Mouse (Mus musculus) forebrain, postnatal 0 days (tissue): ENCODE measurements around the gene Kdelr2. TPM values are rescaled to one million over a fixed set of nuclear protein-coding genes. Genes with fewer than 3 reads are reported as not detected.

ENCODE experiments used
- ATAC-seq: fragments of 200-750 bp; cut with Nextera tagmentation; 2 replicates; pipeline ENCODE4 v1.8.0; 2017; ENCODE audit warnings: mild to moderate bottlenecking, moderate library complexity
- DNase-seq: peaks from one replicate; pipeline ENCODE4 v3.0.0-alpha.2; 2015
- H3K27ac ChIP-seq: fragments of 300-500 bp; sonication (generic); 2 replicates; pipeline ENCODE4 v1.5.1; 2014; ENCODE audit warnings: low read depth, mild to moderate bottlenecking, antibody characterized with exemption, low read length, moderate library complexity, mixed read lengths
- H3K27me3 ChIP-seq: fragments of 300-500 bp; sonication (generic); 2 replicates; pipeline ENCODE4 v1.6.1; 2014; ENCODE audit warnings: mild to moderate bottlenecking, low read length, mixed read lengths; ENCODE audit not compliant: insufficient read depth
- H3K36me3 ChIP-seq: fragments of 300-500 bp; sonication (generic); 2 replicates; pipeline ENCODE4 v1.6.1; 2014; ENCODE audit warnings: mild to moderate bottlenecking, moderate library complexity; ENCODE audit not compliant: insufficient read depth
- H3K4me1 ChIP-seq: fragments of 300-500 bp; sonication (generic); 2 replicates; pipeline ENCODE4 v1.6.1; 2014; ENCODE audit warnings: antibody characterized with exemption; ENCODE audit not compliant: insufficient read depth
- H3K4me2 ChIP-seq: fragments of 300-500 bp; sonication (generic); 2 replicates; pipeline ENCODE4 v1.6.1; 2014; ENCODE audit warnings: low read depth, mild to moderate bottlenecking, moderate library complexity
- H3K4me3 ChIP-seq: fragments of 300-500 bp; sonication (generic); 2 replicates; pipeline ENCODE4 v1.5.1; 2014; ENCODE audit warnings: low read depth, low read length, mixed read lengths
- H3K9ac ChIP-seq: fragments of 300-500 bp; sonication (generic); 2 replicates; pipeline ENCODE4 v1.6.1; 2014; ENCODE audit warnings: mild to moderate bottlenecking
- H3K9me3 ChIP-seq: fragments of 300-500 bp; sonication (generic); 2 replicates; pipeline ENCODE4 v1.6.1; 2016; ENCODE audit warnings: low read length
- CTCF ChIP-seq: sonication (generic); IDR thresholded peaks from 2 replicates; pipeline ENCODE4 v1.5.1; 2016; ENCODE audit warnings: antibody characterized with exemption, control low read depth, low read depth
- WGBS: fragments of 180-500 bp; shearing (Covaris S2); extraction: QIAGEN DNeasy Blood & Tissue Kit; methylation state at CpG from one replicate; pipeline ENCODE4 v1.1.7; 2014; 5-methylcytosine and 5-hydroxymethylcytosine counted together
- polyA plus RNA-seq: library from polyadenylated mRNA; unstranded; fragments of >200 nt; fragmentation: Nextera tagmentation; extraction: Ambion mirVana; gene quantifications from 2 replicates; pipeline ENCODE4 v1.2.1, GENCODE M21; 2015
- total RNA-seq: library from RNA; depleted of rRNA; stranded (reverse); fragments of >200 nt; gene quantifications from 2 replicates; pipeline ENCODE4 v1.2.3, GENCODE M21; 2014; rRNA removed

Gene Kdelr2
- total and polyA plus RNA-seq, 2 experiments from 2014 or later = 80.5 to 125 TPM

- ATAC-seq (no peak), DNase-seq (peak; percentile 5)
- Histone ChIP-seq H3K36me3 (peaks cover 46% of the 10 kb centered on the region), H3K27me3 (no peaks in the 10 kb centered on the region), H3K27ac (no peak overlapping the region), H3K9me3 (no peaks in the 10 kb centered on the region), H3K4me2 (no peak overlapping the region), H3K4me3 (no peak overlapping the region), H3K4me1 (no peaks in the 10 kb centered on the region), H3K9ac (no peak overlapping the region)
- 69% methylated on average over 15 of the region's 15 CpGs for WGBS
- TF ChIP-seq CTCF = no peak
Measured at GRCm38 (mm10) chr5:143470421-143471164, 67.0 kb downstream of the Kdelr2 start.

- WGBS = 89% methylated on average over 3 of the region's 3 CpGs
- H3K4me3 ChIP-seq = no peak overlapping the region
- no peak for TF ChIP-seq CTCF
- no peaks in the 10 kb centered on the region for H3K4me1 ChIP-seq
- DNase-seq (no peak), ATAC-seq (no peak)
- H3K9ac ChIP-seq = no peak overlapping the region
- H3K27ac ChIP-seq = no peak overlapping the region
- no peaks in the 10 kb centered on the region for H3K9me3 ChIP-seq
- H3K4me2 ChIP-seq = no peak overlapping the region
- peaks cover 52% of the 10 kb centered on the region for H3K36me3 ChIP-seq
- no peaks in the 10 kb centered on the region for H3K27me3 ChIP-seq
Measured at GRCm38 (mm10) chr5:143471165-143471546, 67.5 kb downstream of the Kdelr2 start.

Other genes with a start within 250 kb of the Kdelr2 start
- gene Rbak, start 223.1 kb upstream of the Kdelr2 start, total RNA-seq = 19.9 and 22.6 TPM in 2 replicates
- gene Rbak, start 223.1 kb upstream of the Kdelr2 start, polyA plus RNA-seq = 7.5 and 9.7 TPM in 2 replicates
- 0.62 TPM in 1 of 2 replicates, not detected in the other for gene Spdye4b, start 222.8 kb upstream of the Kdelr2 start, total RNA-seq
- not detected in 2 replicates for gene Spdye4b, start 222.8 kb upstream of the Kdelr2 start, polyA plus RNA-seq
- gene Spdye4a, start 176.9 kb upstream of the Kdelr2 start, total RNA-seq = not detected in 2 replicates
- not detected in 2 replicates for gene Spdye4a, start 176.9 kb upstream of the Kdelr2 start, polyA plus RNA-seq
- 35.2 and 37.1 TPM in 2 replicates for gene Zfp12, start 168.7 kb upstream of the Kdelr2 start, total RNA-seq
- gene Zfp12, start 168.7 kb upstream of the Kdelr2 start, polyA plus RNA-seq = 11.9 and 14.0 TPM in 2 replicates
- gene Zfp316, start 133.8 kb upstream of the Kdelr2 start, total RNA-seq = 21.5 and 29.8 TPM in 2 replicates
- 5.5 and 7.5 TPM in 2 replicates for gene Zfp316, start 133.8 kb upstream of the Kdelr2 start, polyA plus RNA-seq
- 9.8 and 16.5 TPM in 2 replicates for gene Zfp853, start 110.2 kb upstream of the Kdelr2 start, total RNA-seq
- 0.18 and 0.23 TPM in 2 replicates for gene Zfp853, start 110.2 kb upstream of the Kdelr2 start, polyA plus RNA-seq
- gene E130309D02Rik, start 88.5 kb upstream of the Kdelr2 start, total RNA-seq = 40.9 and 44.7 TPM in 2 replicates
- 27.7 and 29.2 TPM in 2 replicates for gene E130309D02Rik, start 88.5 kb upstream of the Kdelr2 start, polyA plus RNA-seq
- 45.1 and 62.6 TPM in 2 replicates for gene Zdhhc4, start 74.6 kb upstream of the Kdelr2 start, total RNA-seq
- 94.0 and 97.3 TPM in 2 replicates for gene Zdhhc4, start 74.6 kb upstream of the Kdelr2 start, polyA plus RNA-seq
- gene Grid2ip, start 46.5 kb upstream of the Kdelr2 start, total RNA-seq = 1.8 TPM in 2 replicates
- gene Grid2ip, start 46.5 kb upstream of the Kdelr2 start, polyA plus RNA-seq = 0.52 and 0.88 TPM in 2 replicates
- 16.5 and 21.3 TPM in 2 replicates for gene Daglb, start 60.7 kb downstream of the Kdelr2 start, total RNA-seq
- gene Daglb, start 60.7 kb downstream of the Kdelr2 start, polyA plus RNA-seq = 14.8 and 19.4 TPM in 2 replicates
- gene Rac1, start 124.2 kb downstream of the Kdelr2 start, total RNA-seq = 175 and 197 TPM in 2 replicates
- 481 and 501 TPM in 2 replicates for gene Rac1, start 124.2 kb downstream of the Kdelr2 start, polyA plus RNA-seq
- gene Cyth3, start 218.6 kb downstream of the Kdelr2 start, total RNA-seq = 63.4 and 72.4 TPM in 2 replicates
- gene Cyth3, start 218.6 kb downstream of the Kdelr2 start, polyA plus RNA-seq = 42.5 and 44.3 TPM in 2 replicates